Mouse (Mus musculus) heart, postnatal 0 days (tissue): ENCODE measurements around the gene Fam102b. TPM values are rescaled to one million over a fixed set of nuclear protein-coding genes. Genes with fewer than 3 reads are reported as not detected.

Experiments
- ATAC-seq: fragments of 200-750 bp; cut with Nextera tagmentation; 2 replicates; pipeline ENCODE4 v1.8.0; 2017; ENCODE audit warnings: low read depth, moderate number of reproducible peaks, moderate library complexity; ENCODE audit not compliant: insufficient read depth
- DNase-seq: peaks from one replicate; pipeline ENCODE4 v3.0.0-alpha.2; 2016; ENCODE audit warnings: low spot score
- H3K27ac ChIP-seq: fragments of 300-500 bp; sonication (generic); 2 replicates; pipeline ENCODE4 v1.5.1; 2014; ENCODE audit warnings: low read depth, mild to moderate bottlenecking
- H3K27me3 ChIP-seq: fragments of 300-500 bp; sonication (generic); 2 replicates; pipeline ENCODE4 v1.6.1; 2014; ENCODE audit warnings: low read length, mixed read lengths; ENCODE audit not compliant: control insufficient read depth, insufficient read depth
- H3K36me3 ChIP-seq: fragments of 300-500 bp; sonication (generic); replicated peaks from 2 replicates; pipeline ENCODE4 v1.6.1; 2014; ENCODE audit warnings: low read length, mixed read lengths; ENCODE audit not compliant: control insufficient read depth, insufficient read depth
- H3K4me1 ChIP-seq: fragments of 300-500 bp; sonication (generic); 2 replicates; pipeline ENCODE4 v1.6.1; 2014; ENCODE audit warnings: antibody characterized with exemption; ENCODE audit not compliant: control insufficient read depth, insufficient read depth
- H3K4me2 ChIP-seq: fragments of 300-500 bp; sonication (generic); 2 replicates; pipeline ENCODE4 v1.6.1; 2014; ENCODE audit warnings: low read depth, mild to moderate bottlenecking, low read length, moderate library complexity
- H3K4me3 ChIP-seq: fragments of 300-500 bp; sonication (generic); 2 replicates; pipeline ENCODE4 v1.5.1; 2014; ENCODE audit warnings: low read depth, low read length
- H3K9ac ChIP-seq: fragments of 300-500 bp; sonication (generic); replicated peaks from 2 replicates; pipeline ENCODE4 v1.6.1; 2014; ENCODE audit warnings: low read depth, low read length, mixed read lengths
- H3K9me3 ChIP-seq: fragments of 300-500 bp; sonication (generic); replicated peaks from 2 replicates; pipeline ENCODE4 v1.6.1; 2016; ENCODE audit warnings: low read length; ENCODE audit not compliant: control insufficient read depth
- CTCF ChIP-seq: IDR thresholded peaks from 2 replicates; pipeline ENCODE4 v1.5.1; 2016; ENCODE audit warnings: antibody characterized with exemption, control low read depth, low read depth
- EP300 ChIP-seq: IDR thresholded peaks from 2 replicates; pipeline ENCODE4 v1.6.1; 2016; ENCODE audit warnings: antibody characterized with exemption, low read depth
- WGBS: fragments of 180-500 bp; shearing (Covaris S2); extraction: QIAGEN DNeasy Blood & Tissue Kit; methylation state at CpG from one replicate; pipeline ENCODE4 v1.1.7; 2014; 5-methylcytosine and 5-hydroxymethylcytosine counted together
- polyA plus RNA-seq: library from polyadenylated mRNA; unstranded; fragments of >200 nt; fragmentation: Nextera tagmentation; extraction: Ambion mirVana; gene quantifications from 2 replicates; pipeline ENCODE4 v1.2.1, GENCODE M21; 2015
- total RNA-seq: library from RNA; depleted of rRNA; stranded (reverse); fragments of >200 nt; gene quantifications from 2 replicates; pipeline ENCODE4 v1.2.3, GENCODE M21; 2014; ENCODE audit warnings: low replicate concordance

The Fam102b gene
- total and polyA plus RNA-seq, 2 experiments from 2014 or later: 3.7 to 16.5 TPM

- Histone ChIP-seq H3K27ac (no peak overlapping the region), H3K9ac (no peak overlapping the region)
- TF ChIP-seq EP300 (no peak), CTCF (no peak)
These were observed 14.8 kb downstream of the Fam102b start for GRCm38 (mm10) chr3:109012595-109012994.

GRCm38 (mm10) chr3:109010489-109011260 lies 16.7 kb downstream of the Fam102b start:
- Histone ChIP-seq H3K27me3 (no peaks in the 10 kb centered on the region), H3K9me3 (no peaks in the 10 kb centered on the region), H3K27ac (peak overlapping the region; percentile 58), H3K4me1 (0 out of 2 replicates have a peak, but pooled peaks cover 7% of the 10 kb centered on the region), H3K36me3 (no peaks in the 10 kb centered on the region), H3K4me2 (no peak overlapping the region), H3K9ac (no peak overlapping the region), H3K4me3 (no peak overlapping the region)
- ATAC-seq: peak; percentile 83
- peak; percentile 83 for DNase-seq
- 39% methylated on average over 7 of the region's 7 CpGs for WGBS
- TF ChIP-seq EP300: no peak
- no peak for TF ChIP-seq CTCF

More at GRCm38 (mm10) chr3:109012595-109012994, 14.8 kb downstream of the Fam102b start:
- DNase-seq: no peak
- no peaks in the 10 kb centered on the region for H3K36me3 ChIP-seq
- ATAC-seq: no peak
- 34% methylated on average over 4 of the region's 4 CpGs for WGBS
- H3K27me3 ChIP-seq: no peaks in the 10 kb centered on the region
- no peaks in the 10 kb centered on the region for H3K9me3 ChIP-seq
- 0 out of 2 replicates have a peak, but pooled peaks cover 7% of the 10 kb centered on the region for H3K4me1 ChIP-seq
- H3K4me3 ChIP-seq: no peak overlapping the region
- no peak overlapping the region for H3K4me2 ChIP-seq

GRCm38 (mm10) chr3:109008180-109008579 lies 19.2 kb downstream of the Fam102b start:
- DNase-seq (no peak), ATAC-seq (no peak)
- H3K27ac ChIP-seq: no peak overlapping the region
- WGBS: 74% methylated on average over 5 of the region's 5 CpGs
- H3K4me2 ChIP-seq: no peak overlapping the region
- H3K4me1 ChIP-seq: 0 out of 2 replicates have a peak, but pooled peaks cover 7% of the 10 kb centered on the region
- no peak for TF ChIP-seq EP300
- no peak for TF ChIP-seq CTCF
- H3K27me3 ChIP-seq: no peaks in the 10 kb centered on the region
- no peaks in the 10 kb centered on the region for H3K9me3 ChIP-seq
- H3K36me3 ChIP-seq: no peaks in the 10 kb centered on the region
- no peak overlapping the region for H3K9ac ChIP-seq
- no peak overlapping the region for H3K4me3 ChIP-seq

GRCm38 (mm10) chr3:109005777-109006176 lies 21.6 kb downstream of the Fam102b start:
- ATAC-seq: no peak
- WGBS: 78% methylated on average over 5 of the region's 5 CpGs
- no peak for TF ChIP-seq EP300
- no peak for TF ChIP-seq CTCF
- no peak overlapping the region for H3K9ac ChIP-seq
- H3K27ac ChIP-seq: no peak overlapping the region
- DNase-seq: no peak
- H3K4me3 ChIP-seq: no peak overlapping the region
- no peak overlapping the region for H3K4me2 ChIP-seq
- no peaks in the 10 kb centered on the region for H3K27me3 ChIP-seq
- H3K36me3 ChIP-seq: peaks cover 7% of the 10 kb centered on the region; the same call in 1 of the 2 replicates
- H3K9me3 ChIP-seq: no peaks in the 10 kb centered on the region
- H3K4me1 ChIP-seq: no peaks in the 10 kb centered on the region

- no peaks in the 10 kb centered on the region for H3K9me3 ChIP-seq
- ATAC-seq (no peak), DNase-seq (no peak)
- peaks cover 11% of the 10 kb centered on the region; the same call in 1 of the 2 replicates for H3K36me3 ChIP-seq
- 77% methylated on average over 1 of the region's 1 CpGs for WGBS
- TF ChIP-seq EP300: no peak
- TF ChIP-seq CTCF: no peak
- no peaks in the 10 kb centered on the region for H3K27me3 ChIP-seq
- no peak overlapping the region for H3K27ac ChIP-seq
- no peaks in the 10 kb centered on the region for H3K4me1 ChIP-seq
- no peak overlapping the region for H3K9ac ChIP-seq
- H3K4me3 ChIP-seq: no peak overlapping the region
- H3K4me2 ChIP-seq: no peak overlapping the region
These were observed 28.2 kb downstream of the Fam102b start for GRCm38 (mm10) chr3:108999173-108999572.

GRCm38 (mm10) chr3:108997762-108998161 lies 29.6 kb downstream of the Fam102b start:
- no peak for ATAC-seq
- TF ChIP-seq EP300 (no peak), CTCF (no peak)
- Histone ChIP-seq H3K4me3 (no peak overlapping the region), H3K9ac (no peak overlapping the region), H3K27ac (no peak overlapping the region), H3K4me1 (no peaks in the 10 kb centered on the region), H3K9me3 (no peaks in the 10 kb centered on the region), H3K36me3 (peaks cover 11% of the 10 kb centered on the region; the same call in 1 of the 2 replicates), H3K27me3 (no peaks in the 10 kb centered on the region), H3K4me2 (no peak overlapping the region)
- DNase-seq: no peak
- 50% methylated on average over 4 of the region's 4 CpGs for WGBS
